Mouse (Mus musculus) heart, adult 2 months (tissue): ENCODE results near the gene Cacna2d4.

ENCODE experiments used
- CTCF ChIP-seq: fragments of 200-600 bp; IDR thresholded peaks from 2 replicates; pipeline ENCODE4 v1.8.1; 2022; ENCODE audit warnings: antibody characterized with exemption, mild to moderate bottlenecking, moderate library complexity
- POLR2A ChIP-seq: fragments of 200-500 bp; IDR thresholded peaks from 2 replicates; pipeline ENCODE4 v1.6.1; 2011; ENCODE audit warnings: mild to moderate bottlenecking, low read depth, low read length, control low read depth; ENCODE audit not compliant: insufficient read depth

DNA sequence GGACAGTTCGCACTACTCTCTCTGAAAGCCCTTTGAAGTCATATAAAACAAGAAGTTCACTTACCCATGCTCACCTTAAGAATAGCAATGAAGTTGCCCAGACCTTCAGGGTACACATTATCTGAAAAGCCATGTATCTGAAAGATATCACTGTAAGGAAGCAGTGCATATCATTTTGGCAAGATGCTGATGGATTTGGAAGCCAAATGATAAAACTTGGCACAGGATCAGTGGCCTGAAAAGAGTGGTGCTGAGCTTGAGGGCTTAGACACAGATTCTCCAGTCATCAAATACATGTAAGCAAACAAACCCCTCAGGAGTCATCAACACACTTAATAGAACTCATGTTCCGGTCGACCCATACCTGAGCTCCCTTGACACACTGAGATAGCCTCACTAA lies 164.3 kb downstream of the Cacna2d4 start:
- TF ChIP-seq POLR2A (no peak), CTCF (no peak)
